Mouse (Mus musculus) brain, embryonic 14.5 days (tissue): ENCODE measurements around the gene Pcdh15.

Experiments
- CTCF ChIP-seq: fragments of 200-500 bp; IDR thresholded peaks from 2 replicates; pipeline ENCODE4 v1.5.1; 2012; ENCODE audit warnings: inconsistent platforms, mild to moderate bottlenecking, moderate library complexity, borderline replicate concordance; ENCODE audit not compliant: insufficient read depth, insufficient read length; ENCODE audit errors: extremely low read depth
- POLR2A ChIP-seq: fragments of 200-500 bp; IDR thresholded peaks from 2 replicates; pipeline ENCODE4 v1.6.1; 2012; ENCODE audit warnings: mild to moderate bottlenecking, inconsistent platforms, borderline replicate concordance; ENCODE audit not compliant: poor library complexity, insufficient read depth, insufficient read length, severe bottlenecking; ENCODE audit errors: extremely low read depth

- TF ChIP-seq POLR2A, result no peak
- no peak for TF ChIP-seq CTCF
These were observed 683.8 kb downstream of the Pcdh15 start for GRCm38 (mm10) chr10:73782945-73783344.
